Mouse (Mus musculus): ENCODE measurements around the gene Susd2.

The Susd2 gene

GRCm38 (mm10) chr10:75654053-75654452 is 10.2 kb upstream of the Susd2 start:
- no peak for DNase-seq (ENCODE audit: low spot score)

GRCm38 (mm10) chr10:75651381-75652068 is 7.7 kb upstream of the Susd2 start:
- no peak for DNase-seq (ENCODE audit: low spot score)

GRCm38 (mm10) chr10:75650306-75650902 is 6.6 kb upstream of the Susd2 start:
- DNase-seq (ENCODE audit: low spot score) = no peak

GRCm38 (mm10) chr10:75649406-75649995 is 5.7 kb upstream of the Susd2 start:
- DNase-seq (ENCODE audit: low spot score) = no peak

- DNase-seq (ENCODE audit: low spot score) = no peak
Measured at GRCm38 (mm10) chr10:75649001-75649400, 5.2 kb upstream of the Susd2 start.

GRCm38 (mm10) chr10:75648091-75648490 is 4.3 kb upstream of the Susd2 start:
- DNase-seq (ENCODE audit: low spot score) = no peak

GRCm38 (mm10) chr10:75647362-75647761 is 3.6 kb upstream of the Susd2 start:
- peak; percentile 37 for DNase-seq (ENCODE audit: low spot score)

- no peak for DNase-seq (ENCODE audit: low spot score)
Measured at GRCm38 (mm10) chr10:75646406-75646805, 2.6 kb upstream of the Susd2 start.

- DNase-seq (ENCODE audit: low spot score) = no peak
Measured at GRCm38 (mm10) chr10:75645616-75646015, 1.8 kb upstream of the Susd2 start.

GRCm38 (mm10) chr10:75642891-75643290 is 917 bp downstream of the Susd2 start:
- DNase-seq (ENCODE audit: low spot score) = no peak

GRCm38 (mm10) chr10:75642436-75642835 is 1.4 kb downstream of the Susd2 start:
- no peak for DNase-seq (ENCODE audit: low spot score)

GRCm38 (mm10) chr10:75641721-75642222 is 2.0 kb downstream of the Susd2 start:
- DNase-seq (ENCODE audit: low spot score) = no peak

GRCm38 (mm10) chr10:75637711-75638110 is 6.1 kb downstream of the Susd2 start:
- no peak for DNase-seq (ENCODE audit: low spot score)

- DNase-seq (ENCODE audit: low spot score) = no peak
Measured at GRCm38 (mm10) chr10:75636084-75636786, 7.6 kb downstream of the Susd2 start.

GRCm38 (mm10) chr10:75635693-75636055 is 8.1 kb downstream of the Susd2 start:
- peak; percentile 77 for DNase-seq (ENCODE audit: low spot score)

- no peak for DNase-seq (ENCODE audit: low spot score)
Measured at GRCm38 (mm10) chr10:75635019-75635692, 8.7 kb downstream of the Susd2 start.

- no peak for DNase-seq (ENCODE audit: low spot score)
Measured at GRCm38 (mm10) chr10:75634610-75635009, 9.2 kb downstream of the Susd2 start.

- DNase-seq (ENCODE audit: low spot score) = no peak
Measured at GRCm38 (mm10) chr10:75633576-75634139, 10.2 kb downstream of the Susd2 start.

- DNase-seq (ENCODE audit: low spot score) = no peak
Measured at GRCm38 (mm10) chr10:75633048-75633447, 10.8 kb downstream of the Susd2 start.

GRCm38 (mm10) chr10:75632633-75633032 is 11.2 kb downstream of the Susd2 start:
- DNase-seq (ENCODE audit: low spot score) = no peak

- peak; percentile 52 for DNase-seq (ENCODE audit: low spot score)
Measured at GRCm38 (mm10) chr10:75627490-75627889, 16.3 kb downstream of the Susd2 start.

- DNase-seq (ENCODE audit: low spot score) = no peak
Measured at GRCm38 (mm10) chr10:75626991-75627390, 16.8 kb downstream of the Susd2 start.
